Mouse (Mus musculus) thymus, postnatal 14 days (tissue): Measurements from ENCODE around the gene Pip5k1b.
A peak's percentile ranks its signal among the peaks of the same experiment; 100 is the strongest.

Experiments
- DNase-seq: peaks from one replicate; pipeline ENCODE4 v3.0.0; 2021

The Pip5k1b gene

GRCm38 (mm10) chr19:24284187-24284586, 271.5 kb downstream of the Pip5k1b start:
- DNase-seq: peak; percentile 63

GRCm38 (mm10) chr19:24281288-24281980, 274.2 kb downstream of the Pip5k1b start:
- no peak for DNase-seq

- peak; percentile 56 for DNase-seq
Measured at GRCm38 (mm10) chr19:24280601-24281228, 275.0 kb downstream of the Pip5k1b start, which contains the start of gene Fxn. Gene Fxn (minus strand): TSS chr19:24280605.

GRCm38 (mm10) chr19:24279706-24280600, 275.7 kb downstream of the Pip5k1b start:
- DNase-seq: peak; percentile 85

GRCm38 (mm10) chr19:24278859-24279258, 276.8 kb downstream of the Pip5k1b start:
- no peak for DNase-seq

- no peak for DNase-seq
Measured at GRCm38 (mm10) chr19:24274281-24274680, 281.4 kb downstream of the Pip5k1b start.

- DNase-seq: peak; percentile 69
Measured at GRCm38 (mm10) chr19:24271746-24272426, 283.8 kb downstream of the Pip5k1b start.

GRCm38 (mm10) chr19:24271326-24271725, 284.3 kb downstream of the Pip5k1b start:
- no peak for DNase-seq

GRCm38 (mm10) chr19:24268531-24268930, 287.1 kb downstream of the Pip5k1b start:
- no peak for DNase-seq

GRCm38 (mm10) chr19:24266046-24266830, 289.4 kb downstream of the Pip5k1b start:
- DNase-seq: no peak

GRCm38 (mm10) chr19:24264991-24265390, 290.7 kb downstream of the Pip5k1b start:
- DNase-seq: peak; percentile 77

- no peak for DNase-seq
Measured at GRCm38 (mm10) chr19:24262736-24263135, 292.9 kb downstream of the Pip5k1b start.

GRCm38 (mm10) chr19:24259390-24260351, 296.0 kb downstream of the Pip5k1b start:
- no peak for DNase-seq

GRCm38 (mm10) chr19:24258368-24258767, 297.3 kb downstream of the Pip5k1b start:
- no peak for DNase-seq

GRCm38 (mm10) chr19:24257962-24258361, 297.7 kb downstream of the Pip5k1b start:
- no peak for DNase-seq

- no peak for DNase-seq
Measured at GRCm38 (mm10) chr19:24253657-24254260, 301.9 kb downstream of the Pip5k1b start.

GRCm38 (mm10) chr19:24251869-24252268, 303.8 kb downstream of the Pip5k1b start:
- DNase-seq: no peak
